Mouse (Mus musculus) E14TG2a.4 (cell line): ENCODE measurements around the gene Prpsap1.
"Not testable (repeated sequence)": the region's sequence is repeated elsewhere in the genome, so short reads cannot be mapped to it uniquely, and the experiment has no call there.

Experiments used
- H3K27me3 ChIP-seq: 2 replicates; pipeline ENCODE4 v1.6.1; 2014; ENCODE audit warnings: low read length, control low read depth; ENCODE audit not compliant: insufficient read depth
- H3K36me3 ChIP-seq: 2 replicates; pipeline ENCODE4 v1.6.1; 2014; ENCODE audit warnings: low read length, control low read depth; ENCODE audit not compliant: insufficient read depth
- H3K4me1 ChIP-seq: replicated peaks from 2 replicates; pipeline ENCODE4 v1.6.1; 2014; ENCODE audit warnings: low read depth, low read length, control low read depth
- H3K4me3 ChIP-seq: replicated peaks from 2 replicates; pipeline ENCODE4 v1.5.1; 2014; ENCODE audit warnings: mild to moderate bottlenecking, low read length
- H3K9me3 ChIP-seq: 2 replicates; pipeline ENCODE4 v1.6.1; 2014; ENCODE audit warnings: low read length, control low read depth
- CTCF ChIP-seq: conservative IDR thresholded peaks from 2 replicates; pipeline ENCODE4 v1.5.1; 2014; ENCODE audit warnings: low read length
- NANOG ChIP-seq: IDR thresholded peaks from 2 replicates; pipeline ENCODE4 v1.6.1; 2014; ENCODE audit warnings: borderline replicate concordance, low read length, mixed read lengths
- POU5F1 ChIP-seq: IDR thresholded peaks from 2 replicates; pipeline ENCODE4 v1.6.1; 2014; ENCODE audit warnings: low read length, borderline replicate concordance

The Prpsap1 gene

GRCm38 (mm10) chr11:116470896-116471295 is 23.1 kb downstream of the Prpsap1 start:
- no peaks in the 10 kb centered on the region for H3K27me3 ChIP-seq
- H3K4me1 ChIP-seq: peaks cover 51% of the 10 kb centered on the region
- H3K4me3 ChIP-seq: no peak overlapping the region
- H3K36me3 ChIP-seq: peaks cover 64% of the 10 kb centered on the region
- H3K9me3 ChIP-seq: no peaks in the 10 kb centered on the region
- no peak for TF ChIP-seq CTCF
- TF ChIP-seq POU5F1: no peak
- TF ChIP-seq NANOG: no peak

- H3K36me3 ChIP-seq: peaks cover 58% of the 10 kb centered on the region
- H3K4me3 ChIP-seq: no peak overlapping the region
- no peaks in the 10 kb centered on the region for H3K9me3 ChIP-seq
- no peak for TF ChIP-seq NANOG
- TF ChIP-seq CTCF: no peak
- no peak for TF ChIP-seq POU5F1
- H3K4me1 ChIP-seq: peaks cover 50% of the 10 kb centered on the region
- no peaks in the 10 kb centered on the region for H3K27me3 ChIP-seq
Observed at GRCm38 (mm10) chr11:116470249-116470648, 23.8 kb downstream of the Prpsap1 start.

GRCm38 (mm10) chr11:116468338-116468737 is 25.7 kb downstream of the Prpsap1 start:
- Histone ChIP-seq H3K36me3 (peaks cover 38% of the 10 kb centered on the region), H3K4me1 (peaks cover 48% of the 10 kb centered on the region)
- not testable (repeated sequence) for H3K4me3 ChIP-seq, H3K9me3 ChIP-seq, H3K27me3 ChIP-seq

GRCm38 (mm10) chr11:116466141-116466540 is 27.9 kb downstream of the Prpsap1 start, which contains the start of gene Qrich2:
TSS of gene Qrich2 (minus strand) at chr11:116466241.
- Histone ChIP-seq H3K4me3 (0 out of 2 replicates have a peak within 1 kb of the TSS, but pooled peaks have one; percentile 26), H3K9me3 (no peaks in the 10 kb centered on the region), H3K36me3 (peaks cover 16% of the 10 kb centered on the region), H3K27me3 (no peaks in the 10 kb centered on the region), H3K4me1 (peaks cover 34% of the 10 kb centered on the region)
- no peak for TF ChIP-seq CTCF
- no peak for TF ChIP-seq NANOG
- TF ChIP-seq POU5F1: no peak

GRCm38 (mm10) chr11:116463833-116464232 is 30.2 kb downstream of the Prpsap1 start:
- no peaks in the 10 kb centered on the region for H3K36me3 ChIP-seq
- H3K27me3 ChIP-seq: no peaks in the 10 kb centered on the region
- peaks cover 35% of the 10 kb centered on the region for H3K4me1 ChIP-seq
- peak; percentile 57 for TF ChIP-seq CTCF
- no peak for TF ChIP-seq NANOG
- no peak overlapping the region for H3K4me3 ChIP-seq
- no peaks in the 10 kb centered on the region for H3K9me3 ChIP-seq

GRCm38 (mm10) chr11:116463338-116463737 is 30.7 kb downstream of the Prpsap1 start:
- TF ChIP-seq NANOG (no peak), CTCF (no peak), POU5F1 (no peak)
- Histone ChIP-seq H3K27me3 (no peaks in the 10 kb centered on the region), H3K4me3 (no peak overlapping the region), H3K4me1 (peaks cover 39% of the 10 kb centered on the region), H3K9me3 (no peaks in the 10 kb centered on the region), H3K36me3 (no peaks in the 10 kb centered on the region)

GRCm38 (mm10) chr11:116459786-116460185 is 34.2 kb downstream of the Prpsap1 start:
- no peak for TF ChIP-seq NANOG
- no peak for TF ChIP-seq CTCF
- no peak for TF ChIP-seq POU5F1
- peaks cover 42% of the 10 kb centered on the region for H3K4me1 ChIP-seq
- no peak overlapping the region for H3K4me3 ChIP-seq
- H3K9me3 ChIP-seq: no peaks in the 10 kb centered on the region
- H3K27me3 ChIP-seq: peaks cover 10% of the 10 kb centered on the region
- no peaks in the 10 kb centered on the region for H3K36me3 ChIP-seq

GRCm38 (mm10) chr11:116456234-116456633 is 37.8 kb downstream of the Prpsap1 start:
- no peaks in the 10 kb centered on the region for H3K36me3 ChIP-seq
- no peak overlapping the region for H3K4me3 ChIP-seq
- TF ChIP-seq NANOG (no peak), POU5F1 (no peak), CTCF (no peak)
- peaks cover 49% of the 10 kb centered on the region for H3K4me1 ChIP-seq
- no peaks in the 10 kb centered on the region for H3K9me3 ChIP-seq
- peaks cover 19% of the 10 kb centered on the region for H3K27me3 ChIP-seq

- peaks cover 33% of the 10 kb centered on the region for H3K4me1 ChIP-seq
- H3K36me3 ChIP-seq: no peaks in the 10 kb centered on the region
- no peak for TF ChIP-seq POU5F1
- no peak for TF ChIP-seq CTCF
- TF ChIP-seq NANOG: no peak
- H3K27me3 ChIP-seq: peaks cover 23% of the 10 kb centered on the region
- H3K4me3 ChIP-seq: 0 out of 2 replicates have a peak overlapping the region, but pooled peaks have one; percentile 23
- peaks cover 15% of the 10 kb centered on the region for H3K9me3 ChIP-seq
Observed at GRCm38 (mm10) chr11:116453889-116454288, 40.1 kb downstream of the Prpsap1 start.
